Mouse (Mus musculus) heart, adult 18-20 months (tissue): ENCODE measurements around the gene Ccdc167. TPM values are rescaled to one million over a fixed set of nuclear protein-coding genes. Genes with fewer than 3 reads are reported as not detected.
A peak's percentile ranks its signal among the peaks of the same experiment; 100 is the strongest.
"Not testable (repeated sequence)": the region's sequence is repeated elsewhere in the genome, so short reads cannot be mapped to it uniquely, and the experiment has no call there.

Source experiments
- DNase-seq, 2 experiments: peaks; one replicate each; pipeline ENCODE4 v3.0.0; 2021 to 2022; ENCODE audit warnings: mixed read lengths in 1 of 2
- total RNA-seq, 2 experiments: library from RNA; stranded (reverse); gene quantifications; 2 replicates each; pipeline ENCODE4 v1.2.3; 2021

Ccdc167 gene
- total RNA-seq, 2 experiments from 2014 or later = 12.2 to 12.3 TPM

- no peak for DNase-seq
These were observed 3.1 kb upstream of the Ccdc167 start for GRCm38 (mm10) chr17:29719628-29720575.

- DNase-seq = no peak
These were observed 1.8 kb upstream of the Ccdc167 start for GRCm38 (mm10) chr17:29718660-29719059.

- DNase-seq = not testable (repeated sequence)
These were observed 3.1 kb downstream of the Ccdc167 start for GRCm38 (mm10) chr17:29713734-29714133.

GRCm38 (mm10) chr17:29712565-29712964 lies 4.3 kb downstream of the Ccdc167 start:
- DNase-seq = no peak

GRCm38 (mm10) chr17:29711745-29712431 lies 5.0 kb downstream of the Ccdc167 start:
- DNase-seq = no peak

- no peak for DNase-seq
These were observed 5.6 kb downstream of the Ccdc167 start for GRCm38 (mm10) chr17:29711076-29711744.

GRCm38 (mm10) chr17:29710562-29711044 lies 6.2 kb downstream of the Ccdc167 start:
- DNase-seq = no peak

GRCm38 (mm10) chr17:29708783-29709182 lies 8.1 kb downstream of the Ccdc167 start:
- no peak for DNase-seq

GRCm38 (mm10) chr17:29706981-29707545 lies 9.8 kb downstream of the Ccdc167 start:
- no peak for DNase-seq

- DNase-seq = no peak
These were observed 11.0 kb downstream of the Ccdc167 start for GRCm38 (mm10) chr17:29705881-29706280.

GRCm38 (mm10) chr17:29704781-29705180 lies 12.1 kb downstream of the Ccdc167 start:
- DNase-seq = peak; percentile 29 to 62

- DNase-seq = no peak
These were observed 13.7 kb downstream of the Ccdc167 start for GRCm38 (mm10) chr17:29702938-29703710.

- no peak for DNase-seq
These were observed 16.3 kb downstream of the Ccdc167 start for GRCm38 (mm10) chr17:29700573-29700972.

GRCm38 (mm10) chr17:29698421-29698820 lies 18.4 kb downstream of the Ccdc167 start:
- no peak for DNase-seq

GRCm38 (mm10) chr17:29696940-29697339 lies 19.9 kb downstream of the Ccdc167 start:
- no peak for DNase-seq

- DNase-seq = no peak
These were observed 22.3 kb downstream of the Ccdc167 start for GRCm38 (mm10) chr17:29694516-29694915.

- no peak for DNase-seq
These were observed 23.3 kb downstream of the Ccdc167 start for GRCm38 (mm10) chr17:29693571-29693970.

- DNase-seq = no peak
These were observed 24.0 kb downstream of the Ccdc167 start for GRCm38 (mm10) chr17:29692827-29693226.

GRCm38 (mm10) chr17:29690257-29690656 lies 26.6 kb downstream of the Ccdc167 start:
- no peak for DNase-seq

GRCm38 (mm10) chr17:29688610-29689009 lies 28.2 kb downstream of the Ccdc167 start:
- no peak for DNase-seq

- no peak for DNase-seq
These were observed 29.5 kb downstream of the Ccdc167 start for GRCm38 (mm10) chr17:29687373-29687772.
